Mouse (Mus musculus): Measurements from ENCODE around the gene 1700007K13Rik.

GRCm38 (mm10) chr2:28504676-28505075, 38.5 kb upstream of the 1700007K13Rik start:
- TF ChIP-seq CTCF (IDR thresholded peaks at IDR 0.05; ENCODE audit: borderline replicate concordance, insufficient read depth, low read depth, low read length) (no peak), POLR2A (IDR thresholded peaks at IDR 0.05; ENCODE audit: borderline replicate concordance, insufficient read depth, low read length) (no peak)
